Mouse (Mus musculus): ENCODE data around the gene Ramp1. TPM values are rescaled to one million over a fixed set of nuclear protein-coding genes. Genes with fewer than 3 reads are reported as not detected.

The Ramp1 gene
- polyA plus RNA-seq, 1 experiment: 15.8 TPM

DNA sequence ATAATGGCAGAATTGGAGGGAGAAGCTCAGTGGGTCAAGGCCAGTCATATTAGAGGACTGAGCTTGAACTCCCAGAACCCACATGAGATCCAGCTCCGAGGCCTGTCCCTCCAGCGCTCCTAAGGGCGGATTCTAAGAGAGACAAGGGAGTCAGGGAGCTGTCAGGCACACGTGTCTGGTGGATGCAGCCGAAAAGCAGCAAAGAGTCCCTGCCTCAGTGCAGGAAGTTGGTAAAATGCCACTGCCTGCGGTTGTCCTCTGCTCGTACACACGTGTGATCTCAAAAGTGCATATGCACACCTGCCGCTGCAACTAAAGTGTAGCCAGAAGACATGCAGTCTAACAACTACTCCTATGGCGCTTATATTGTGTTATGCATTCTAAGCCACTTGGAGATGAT, 3.7 kb downstream of the Ramp1 start:
- 15% methylated on average over 10 of the region's 10 CpGs for WGBS
- DNase-seq (ENCODE audit: low read depth in 1 of 2, low spot score in 2 of 2): no peak

DNA sequence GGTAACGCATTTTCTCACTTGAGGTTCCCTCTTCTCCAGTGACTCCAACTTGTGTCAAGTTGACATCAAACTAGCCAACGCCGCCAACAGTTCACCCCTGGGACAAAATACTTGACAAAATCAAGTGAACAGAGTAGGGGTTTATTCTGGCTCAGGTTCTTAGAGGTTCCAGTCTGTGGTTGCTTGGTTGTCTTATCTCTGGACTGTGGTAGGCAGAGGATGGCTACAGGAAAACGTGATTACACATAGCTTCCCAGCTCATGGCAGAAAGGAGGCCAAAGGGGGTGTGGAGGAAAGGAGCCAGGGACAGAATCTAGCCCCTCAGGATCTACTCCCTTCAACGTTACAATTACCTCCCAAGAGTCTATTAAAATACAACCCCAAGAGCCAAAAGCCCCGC, 7.1 kb downstream of the Ramp1 start:
- Histone ChIP-seq H3K4me3 (ENCODE audit: extremely low read depth, insufficient read depth, insufficient read length) (no peak overlapping the region), H3K27ac (ENCODE audit: insufficient read depth, low read length) (no peak overlapping the region), H3K4me1 (ENCODE audit: control insufficient read depth, insufficient read depth, insufficient read length) (peaks cover 29% of the 10 kb centered on the region; the same call in 1 of the 2 replicates), H3K27me3 (ENCODE audit: control insufficient read depth, insufficient read depth, low read length) (no peaks in the 10 kb centered on the region), H3K36me3 (ENCODE audit: control insufficient read depth, insufficient read depth, low read length) (no peaks in the 10 kb centered on the region)
- TF ChIP-seq CTCF (IDR thresholded peaks at IDR 0.05; ENCODE audit: extremely low read depth, insufficient read depth, insufficient read length, insufficient replicate concordance) (no peak), POLR2A (IDR thresholded peaks at IDR 0.05; ENCODE audit: low read depth, low read length) (no peak)
- WGBS: 54% methylated on average over 6 of the region's 6 CpGs
- DNase-seq (ENCODE audit: low read depth in 1 of 2, low spot score in 2 of 2): no peak

More for the DNA sequence above, 3.7 kb downstream of the Ramp1 start:
- Histone ChIP-seq H3K36me3 (ENCODE audit: control insufficient read depth, insufficient read depth, low read length) (no peaks in the 10 kb centered on the region), H3K4me1 (ENCODE audit: control insufficient read depth, insufficient read depth, insufficient read length) (peaks cover 27% of the 10 kb centered on the region; the same call in 1 of the 2 replicates), H3K27ac (ENCODE audit: insufficient read depth, low read length) (no peak overlapping the region; the same call in 1 of the 2 replicates), H3K27me3 (ENCODE audit: control insufficient read depth, insufficient read depth, low read length) (peaks cover 3% of the 10 kb centered on the region; the same call in 1 of the 2 replicates), H3K4me3 (ENCODE audit: extremely low read depth, insufficient read depth, insufficient read length) (no peak overlapping the region)
- TF ChIP-seq POLR2A (IDR thresholded peaks at IDR 0.05; ENCODE audit: low read depth, low read length) (no peak), CTCF (IDR thresholded peaks at IDR 0.05; ENCODE audit: extremely low read depth, insufficient read depth, insufficient read length, insufficient replicate concordance) (no peak)

DNA sequence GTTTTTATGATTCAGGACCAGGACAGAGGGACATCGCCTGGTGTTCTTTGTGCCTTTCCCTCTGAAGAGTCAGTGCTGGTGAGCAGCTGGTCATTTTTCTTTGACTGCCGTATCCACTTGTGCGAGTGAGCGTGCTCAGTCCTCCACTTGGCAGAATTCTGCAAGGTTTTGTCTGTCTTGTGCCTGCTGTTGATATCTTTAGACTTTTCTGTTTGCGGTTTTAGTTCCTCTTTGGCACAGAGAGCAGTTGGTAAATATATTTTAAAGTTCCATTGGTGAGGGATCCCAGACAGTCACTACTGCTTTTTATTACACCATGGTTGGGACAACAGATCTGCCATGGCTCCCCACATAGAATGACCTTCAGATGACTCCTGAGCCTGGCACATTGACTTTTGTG, 7.7 kb downstream of the Ramp1 start:
- Histone ChIP-seq H3K27ac (ENCODE audit: insufficient read depth, low read length) (peak overlapping the region; percentile 40), H3K27me3 (ENCODE audit: control insufficient read depth, insufficient read depth, low read length) (no peaks in the 10 kb centered on the region)

DNA sequence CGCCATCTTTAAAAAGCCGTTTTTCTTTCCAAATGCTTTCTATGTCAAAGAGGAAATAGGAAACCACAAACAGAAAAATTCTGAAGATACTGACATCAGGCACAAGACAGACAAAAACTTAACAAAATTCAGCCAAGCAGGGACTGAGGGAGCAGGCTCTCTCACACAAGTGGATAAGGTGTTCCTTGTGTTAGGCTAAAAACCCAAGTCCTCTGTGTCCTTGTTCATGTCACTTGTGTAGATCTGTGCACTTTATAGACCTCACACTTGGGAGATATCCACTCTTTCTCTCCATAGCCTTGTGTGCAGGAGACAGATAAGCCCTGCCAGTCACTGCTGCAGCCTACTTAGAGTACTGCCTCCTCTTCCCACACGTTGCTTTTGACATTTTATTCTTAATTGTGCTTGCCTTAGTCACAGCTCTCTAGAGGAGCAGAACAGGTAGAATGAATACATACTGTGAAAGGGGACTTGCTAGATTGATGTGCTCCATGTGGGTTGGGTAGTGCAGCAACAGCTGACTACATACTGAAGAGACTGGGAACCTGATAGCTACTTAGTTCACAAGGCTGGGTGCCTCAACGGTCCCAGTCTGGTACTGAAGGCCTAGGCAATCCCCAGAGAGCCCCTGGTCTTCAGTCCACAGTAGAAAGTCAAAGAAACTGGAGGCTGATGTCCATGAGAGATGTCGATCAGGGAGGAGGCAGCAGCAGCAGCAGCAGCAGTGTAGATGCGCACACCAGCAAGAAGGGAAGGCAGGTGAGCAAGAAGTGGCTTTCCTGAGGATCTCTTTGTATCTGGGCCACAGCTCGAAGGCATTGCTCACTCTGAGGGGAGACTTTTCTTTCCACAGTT, 8.4 kb downstream of the Ramp1 start:
- DNase-seq (ENCODE audit: low read depth in 1 of 2, low spot score in 2 of 2): no peak
- 41% methylated on average over 7 of the region's 7 CpGs for WGBS
- Histone ChIP-seq H3K4me3 (ENCODE audit: extremely low read depth, insufficient read depth, insufficient read length) (no peak overlapping the region), H3K36me3 (ENCODE audit: control insufficient read depth, insufficient read depth, low read length) (no peaks in the 10 kb centered on the region), H3K27me3 (ENCODE audit: control insufficient read depth, insufficient read depth, low read length) (no peaks in the 10 kb centered on the region), H3K4me1 (ENCODE audit: control insufficient read depth, insufficient read depth, insufficient read length) (peaks cover 34% of the 10 kb centered on the region; the same call in 1 of the 2 replicates), H3K27ac (ENCODE audit: insufficient read depth, low read length) (peak overlapping the region; percentile 40)
- TF ChIP-seq CTCF (IDR thresholded peaks at IDR 0.05; ENCODE audit: extremely low read depth, insufficient read depth, insufficient read length, insufficient replicate concordance): no peak

More for the DNA sequence above, 7.7 kb downstream of the Ramp1 start:
- Histone ChIP-seq H3K4me3 (ENCODE audit: extremely low read depth, insufficient read depth, insufficient read length) (no peak overlapping the region), H3K36me3 (ENCODE audit: control insufficient read depth, insufficient read depth, low read length) (no peaks in the 10 kb centered on the region), H3K4me1 (ENCODE audit: control insufficient read depth, insufficient read depth, insufficient read length) (peaks cover 29% of the 10 kb centered on the region; the same call in 1 of the 2 replicates)
- TF ChIP-seq POLR2A (IDR thresholded peaks at IDR 0.05; ENCODE audit: low read depth, low read length) (no peak), CTCF (IDR thresholded peaks at IDR 0.05; ENCODE audit: extremely low read depth, insufficient read depth, insufficient read length, insufficient replicate concordance) (no peak)
- DNase-seq (ENCODE audit: low read depth in 1 of 2, low spot score in 2 of 2): no peak
- 11% methylated on average over 5 of the region's 5 CpGs for WGBS

DNA sequence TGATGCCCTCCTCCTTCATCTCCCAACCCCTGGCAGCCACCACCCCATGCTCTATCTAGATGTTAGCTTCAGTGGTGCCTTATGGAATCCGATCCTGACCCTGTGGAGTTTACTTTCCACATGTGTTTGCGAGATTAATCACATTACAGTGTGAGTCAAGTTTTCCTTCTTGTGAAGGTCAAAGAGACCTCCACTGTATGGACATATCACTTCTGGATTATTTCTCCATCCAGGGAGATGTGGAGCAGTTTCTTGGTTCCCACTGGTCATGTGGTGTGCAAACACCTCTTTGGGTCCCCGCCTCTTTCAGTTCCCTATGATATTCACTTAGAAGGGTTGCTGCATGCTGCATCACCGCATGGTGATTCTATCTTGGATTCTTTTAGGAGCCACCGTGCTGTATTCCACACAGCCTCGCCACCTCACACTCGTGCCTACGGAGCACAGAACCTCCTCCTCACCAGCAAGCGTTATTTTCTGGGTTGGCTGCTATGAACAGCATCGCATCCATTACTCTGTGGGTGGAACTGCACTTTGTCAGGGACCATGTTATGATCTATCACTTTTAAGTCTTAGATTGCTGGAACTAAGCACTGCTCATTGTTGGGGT, 9.3 kb downstream of the Ramp1 start:
- Histone ChIP-seq H3K36me3 (ENCODE audit: control insufficient read depth, insufficient read depth, low read length) (no peaks in the 10 kb centered on the region), H3K27ac (ENCODE audit: insufficient read depth, low read length) (no peak overlapping the region), H3K27me3 (ENCODE audit: control insufficient read depth, insufficient read depth, low read length) (no peaks in the 10 kb centered on the region), H3K4me1 (ENCODE audit: control insufficient read depth, insufficient read depth, insufficient read length) (peaks cover 37% of the 10 kb centered on the region), H3K4me3 (ENCODE audit: extremely low read depth, insufficient read depth, insufficient read length) (no peak overlapping the region)
- 82% methylated on average over 10 of the region's 10 CpGs for WGBS
- DNase-seq (ENCODE audit: low read depth in 1 of 2, low spot score in 2 of 2): no peak
- no peak for TF ChIP-seq CTCF (IDR thresholded peaks at IDR 0.05; ENCODE audit: extremely low read depth, insufficient read depth, insufficient read length, insufficient replicate concordance)
- no peak for TF ChIP-seq POLR2A (IDR thresholded peaks at IDR 0.05; ENCODE audit: low read depth, low read length)

DNA sequence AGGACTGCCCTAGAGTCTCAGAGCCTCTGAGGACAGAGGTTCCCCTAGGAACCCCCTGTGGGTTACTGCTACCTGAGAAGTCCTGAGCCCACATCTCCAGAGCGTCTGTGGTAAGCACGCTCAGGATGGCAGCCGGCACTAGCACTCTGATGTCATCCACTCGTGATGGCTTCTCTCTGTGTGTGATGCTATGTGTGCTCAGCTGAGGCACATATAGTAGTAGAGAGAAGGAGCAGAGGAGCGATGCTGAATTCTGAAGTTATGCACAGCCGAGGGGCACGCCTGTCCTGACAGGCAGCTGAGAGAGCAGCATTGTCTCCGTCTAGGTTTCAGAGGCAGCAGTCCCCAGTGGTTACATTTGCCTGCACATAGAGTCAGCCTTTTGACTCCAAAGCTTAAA, 12.6 kb downstream of the Ramp1 start:
- no peak overlapping the region for H3K4me3 ChIP-seq (ENCODE audit: extremely low read depth, insufficient read depth, insufficient read length)
- 59% methylated on average over 8 of the region's 8 CpGs for WGBS
- no peak for TF ChIP-seq CTCF (IDR thresholded peaks at IDR 0.05; ENCODE audit: extremely low read depth, insufficient read depth, insufficient read length, insufficient replicate concordance)
- no peak for DNase-seq (ENCODE audit: low read depth in 1 of 2, low spot score in 2 of 2)
- no peak overlapping the region for H3K27ac ChIP-seq (ENCODE audit: insufficient read depth, low read length)
- H3K4me1 ChIP-seq (ENCODE audit: control insufficient read depth, insufficient read depth, insufficient read length): peaks cover 26% of the 10 kb centered on the region
- no peaks in the 10 kb centered on the region for H3K27me3 ChIP-seq (ENCODE audit: control insufficient read depth, insufficient read depth, low read length)
- no peaks in the 10 kb centered on the region for H3K36me3 ChIP-seq (ENCODE audit: control insufficient read depth, insufficient read depth, low read length)

DNA sequence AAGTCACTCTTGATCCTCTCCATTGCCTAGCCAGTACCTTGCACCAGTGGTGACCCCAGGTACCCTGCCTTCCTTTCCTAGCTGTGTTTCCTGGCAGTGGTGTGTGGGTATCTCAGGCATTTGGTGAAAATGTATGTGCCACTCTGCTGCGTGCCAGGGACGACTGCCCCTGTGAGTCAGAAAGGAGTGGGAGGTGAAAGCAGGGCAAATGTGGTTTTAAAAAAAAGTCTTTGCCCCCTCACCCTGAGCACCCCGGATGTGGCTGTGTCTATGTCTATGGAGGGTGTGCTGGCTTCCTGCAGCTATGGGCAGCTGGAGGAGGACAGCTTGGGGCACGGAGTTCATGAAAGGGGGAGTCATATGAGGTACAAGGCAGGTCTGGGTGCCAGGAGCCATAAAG, 13.6 kb downstream of the Ramp1 start:
- DNase-seq (ENCODE audit: low read depth in 1 of 2, low spot score in 2 of 2): peak in 1 of 2 experiments; percentile 36
- Histone ChIP-seq H3K36me3 (ENCODE audit: control insufficient read depth, insufficient read depth, low read length) (no peaks in the 10 kb centered on the region), H3K4me1 (ENCODE audit: control insufficient read depth, insufficient read depth, insufficient read length) (peaks cover 19% of the 10 kb centered on the region), H3K27ac (ENCODE audit: insufficient read depth, low read length) (peak overlapping the region; percentile 41), H3K4me3 (ENCODE audit: extremely low read depth, insufficient read depth, insufficient read length) (no peak overlapping the region), H3K27me3 (ENCODE audit: control insufficient read depth, insufficient read depth, low read length) (no peaks in the 10 kb centered on the region)
- 12% methylated on average over 4 of the region's 4 CpGs for WGBS
- TF ChIP-seq POLR2A (IDR thresholded peaks at IDR 0.05; ENCODE audit: low read depth, low read length) (peak; percentile 8; the same call in 1 of the 2 replicates), CTCF (IDR thresholded peaks at IDR 0.05; ENCODE audit: extremely low read depth, insufficient read depth, insufficient read length, insufficient replicate concordance) (no peak)
